Mouse (Mus musculus): ENCODE results near the gene Rars.
"Not testable (repeated sequence)": the region's sequence is repeated elsewhere in the genome, so short reads cannot be mapped to it uniquely, and the experiment has no call there.

The Rars gene

GRCm38 (mm10) chr11:35834022-35834760, at the start of gene Rars:
Rars (minus strand) TSS chr11:35834506.
- peak; percentile 93 to 96 for DNase-seq

GRCm38 (mm10) chr11:35882777-35883176, 48.5 kb upstream of the Rars start:
- DNase-seq = no peak

GRCm38 (mm10) chr11:35878559-35878897, 44.2 kb upstream of the Rars start:
- no peak for DNase-seq

GRCm38 (mm10) chr11:35877651-35878558, 43.6 kb upstream of the Rars start:
- DNase-seq = no peak

GRCm38 (mm10) chr11:35873624-35874244, 39.4 kb upstream of the Rars start:
- no peak for DNase-seq

- DNase-seq = no peak
Observed at GRCm38 (mm10) chr11:35870961-35871360, 36.7 kb upstream of the Rars start.

- DNase-seq = no peak
Observed at GRCm38 (mm10) chr11:35866140-35866539, 31.8 kb upstream of the Rars start.

GRCm38 (mm10) chr11:35864981-35865604, 30.8 kb upstream of the Rars start:
- DNase-seq = no peak

GRCm38 (mm10) chr11:35863653-35864052, 29.3 kb upstream of the Rars start:
- no peak for DNase-seq

- DNase-seq = no peak
Observed at GRCm38 (mm10) chr11:35857395-35858067, 23.2 kb upstream of the Rars start.

- no peak for DNase-seq
Observed at GRCm38 (mm10) chr11:35856359-35857040, 22.2 kb upstream of the Rars start.

- DNase-seq = no peak
Observed at GRCm38 (mm10) chr11:35855567-35855966, 21.3 kb upstream of the Rars start.

GRCm38 (mm10) chr11:35854941-35855340, 20.6 kb upstream of the Rars start:
- DNase-seq = no peak

GRCm38 (mm10) chr11:35853651-35854050, 19.3 kb upstream of the Rars start:
- no peak for DNase-seq

- peak; percentile 21 to 37 for DNase-seq
Observed at GRCm38 (mm10) chr11:35852731-35853130, 18.4 kb upstream of the Rars start.

GRCm38 (mm10) chr11:35844299-35844698, 10.0 kb upstream of the Rars start:
- DNase-seq = no peak

GRCm38 (mm10) chr11:35842560-35842959, 8.3 kb upstream of the Rars start:
- DNase-seq = not testable (repeated sequence)

GRCm38 (mm10) chr11:35841738-35842325, 7.5 kb upstream of the Rars start:
- DNase-seq = no peak

GRCm38 (mm10) chr11:35840806-35841205, 6.5 kb upstream of the Rars start:
- DNase-seq = not testable (repeated sequence)

GRCm38 (mm10) chr11:35840282-35840681, 6.0 kb upstream of the Rars start:
- no peak for DNase-seq

Measured in cerebellum, adult 18-20 months (tissue).